Mouse (Mus musculus): ENCODE data around the gene Lgals4.

GRCm38 (mm10) chr7:28877155-28877554, 43.5 kb downstream of the Lgals4 start:
- peak; percentile 19; the same call in 1 of the 2 replicates for TF ChIP-seq USF1 (IDR thresholded peaks at IDR 0.05; ENCODE audit: low read depth, low read length)
- peak; percentile 78 for TF ChIP-seq ZNF384 (IDR thresholded peaks at IDR 0.05; ENCODE audit: low read depth, low read length)
- TF ChIP-seq CTCF (IDR thresholded peaks at IDR 0.05 in 2 of 3, conservative IDR thresholded peaks at IDR 0.05 in 1 of 3; ENCODE audit: control insufficient read depth in 1 of 3, insufficient read depth in 1 of 3, low read depth in 2 of 3, low read length in 3 of 3, poor library complexity in 1 of 3, severe bottlenecking in 1 of 3), result no peak
- 0 out of 2 replicates have a peak, but pooled peaks have one; percentile 21 for TF ChIP-seq BHLHE40 (IDR thresholded peaks at IDR 0.05; ENCODE audit: borderline replicate concordance, low read depth, low read length)
- TF ChIP-seq HCFC1 (IDR thresholded peaks at IDR 0.05; ENCODE audit: low read depth, low read length), result 0 out of 2 replicates have a peak, but pooled peaks have one; percentile 31
- no peak for TF ChIP-seq POLR2A (IDR thresholded peaks at IDR 0.05; ENCODE audit: control insufficient read depth in 1 of 2, insufficient read depth in 1 of 2, low read depth in 1 of 2, low read length in 2 of 2, poor library complexity in 1 of 2)
- peak; percentile 79 to 84 for TF ChIP-seq EP300 (IDR thresholded peaks at IDR 0.05; ENCODE audit: low read depth in 1 of 2, low read length in 2 of 2)
- TF ChIP-seq UBTF (IDR thresholded peaks at IDR 0.05; ENCODE audit: borderline replicate concordance, insufficient read depth, low read depth, low read length), result no peak
- TF ChIP-seq E2F4 (IDR thresholded peaks at IDR 0.05; ENCODE audit: borderline replicate concordance, low read depth, low read length), result no peak
- no peak; the same call in 1 of the 2 replicates for TF ChIP-seq NELFE (IDR thresholded peaks at IDR 0.05; ENCODE audit: low read depth, low read length)
